Mouse (Mus musculus): ENCODE measurements at regions not wholly inside any gene's neighbourhood (a gene's known extent, or its start where the extent isn't known, plus 50 kb on each side); places are given as distances from the start of the nearest gene placed in this dataset.

GRCm38 (mm10) chr1:60621064-60621726 is 54.3 kb upstream of the Raph1 start:
- no peaks in the 10 kb centered on the region for H3K36me3 ChIP-seq (replicated peaks; ENCODE audit: low read length)
- H3K9me3 ChIP-seq: no peaks in the 10 kb centered on the region
- H3K4me1 ChIP-seq: no peaks in the 10 kb centered on the region
- H3K4me3 ChIP-seq (replicated peaks): no peak overlapping the region
- H3K27me3 ChIP-seq (replicated peaks): no peaks in the 10 kb centered on the region
- TF ChIP-seq FLI1 (IDR thresholded peaks at IDR 0.05; ENCODE audit: low read length) (no peak), GATA1 (IDR thresholded peaks at IDR 0.05; ENCODE audit: borderline replicate concordance, low read length) (no peak)

GRCm38 (mm10) chr1:60618389-60618788 is 51.5 kb upstream of the Raph1 start:
- TF ChIP-seq GATA1 (IDR thresholded peaks at IDR 0.05; ENCODE audit: borderline replicate concordance, low read length) (no peak), FLI1 (IDR thresholded peaks at IDR 0.05; ENCODE audit: low read length) (no peak)
- Histone ChIP-seq H3K9me3 (0 out of 2 replicates have a peak, but pooled peaks cover under 1% of the 10 kb centered on the region), H3K4me3 (replicated peaks) (no peak overlapping the region), H3K27me3 (replicated peaks) (no peaks in the 10 kb centered on the region), H3K36me3 (replicated peaks; ENCODE audit: low read length) (no peaks in the 10 kb centered on the region), H3K4me1 (no peaks in the 10 kb centered on the region)

GRCm38 (mm10) chr1:60616916-60617315 is 50.0 kb upstream of the Raph1 start:
- H3K9me3 ChIP-seq: peaks cover 3% of the 10 kb centered on the region; the same call in 1 of the 2 replicates
- H3K27me3 ChIP-seq (replicated peaks): no peaks in the 10 kb centered on the region
- no peak overlapping the region for H3K4me3 ChIP-seq (replicated peaks)
- H3K36me3 ChIP-seq (replicated peaks; ENCODE audit: low read length): no peaks in the 10 kb centered on the region
- no peaks in the 10 kb centered on the region for H3K4me1 ChIP-seq
- no peak for TF ChIP-seq GATA1 (IDR thresholded peaks at IDR 0.05; ENCODE audit: borderline replicate concordance, low read length)
- no peak for TF ChIP-seq FLI1 (IDR thresholded peaks at IDR 0.05; ENCODE audit: low read length)

Data from megakaryocyte, embryonic 14.5 days (primary cell).